Mouse (Mus musculus) stomach, postnatal 0 days (tissue): ENCODE results near the gene Slc35f1. TPM values are rescaled to one million over a fixed set of nuclear protein-coding genes. Genes with fewer than 3 reads are reported as not detected.

Source experiments
- ATAC-seq: fragments of 200-750 bp; cut with Nextera tagmentation; 2 replicates; pipeline ENCODE4 v1.8.0; 2017; ENCODE audit not compliant: low FRiP score, low TSS enrichment
- DNase-seq: peaks from one replicate; pipeline ENCODE4 v3.0.0-alpha.2; 2016; ENCODE audit warnings: low spot score
- H3K27ac ChIP-seq: fragments of 300-500 bp; sonication (generic); replicated peaks from 2 replicates; pipeline ENCODE4 v1.5.1; 2014; ENCODE audit warnings: mild to moderate bottlenecking, control low read depth
- H3K27me3 ChIP-seq: fragments of 300-500 bp; sonication (generic); 2 replicates; pipeline ENCODE4 v1.6.1; 2014; ENCODE audit warnings: low read length; ENCODE audit not compliant: control insufficient read depth, insufficient read depth
- H3K36me3 ChIP-seq: fragments of 300-500 bp; sonication (generic); 2 replicates; pipeline ENCODE4 v1.6.1; 2014; ENCODE audit warnings: low read length, mixed read lengths; ENCODE audit not compliant: control insufficient read depth, insufficient read depth
- H3K4me1 ChIP-seq: fragments of 300-500 bp; sonication (generic); replicated peaks from 2 replicates; pipeline ENCODE4 v1.6.1; 2014; ENCODE audit warnings: antibody characterized with exemption; ENCODE audit not compliant: control insufficient read depth, insufficient read depth
- H3K4me2 ChIP-seq: fragments of 300-500 bp; sonication (generic); replicated peaks from 2 replicates; pipeline ENCODE4 v1.6.1; 2014; ENCODE audit warnings: low read depth, mild to moderate bottlenecking, control low read depth, moderate library complexity
- H3K4me3 ChIP-seq: fragments of 300-500 bp; sonication (generic); 2 replicates; pipeline ENCODE4 v1.5.1; 2014; ENCODE audit warnings: low read depth, low read length, control low read depth
- H3K9ac ChIP-seq: fragments of 300-500 bp; sonication (generic); 2 replicates; pipeline ENCODE4 v1.6.1; 2014; ENCODE audit warnings: mild to moderate bottlenecking, low read length, control low read depth, mixed read lengths
- H3K9me3 ChIP-seq: fragments of 300-500 bp; sonication (generic); 2 replicates; pipeline ENCODE4 v1.6.1; 2016; ENCODE audit warnings: low read length; ENCODE audit not compliant: control insufficient read depth
- CTCF ChIP-seq: IDR thresholded peaks from 2 replicates; pipeline ENCODE4 v1.5.1; 2016; ENCODE audit warnings: antibody characterized with exemption, low read depth, mild to moderate bottlenecking, moderate library complexity
- EP300 ChIP-seq: optimal IDR thresholded peaks from 2 replicates; pipeline ENCODE3; 2016; ENCODE audit warnings: antibody characterized with exemption
- WGBS: fragments of 180-500 bp; shearing (Covaris S2); extraction: QIAGEN DNeasy Blood & Tissue Kit; methylation state at CpG from one replicate; pipeline ENCODE4 v1.1.7; 2014; 5-methylcytosine and 5-hydroxymethylcytosine counted together
- polyA plus RNA-seq: library from polyadenylated mRNA; unstranded; fragments of >200 nt; fragmentation: Nextera tagmentation; extraction: Ambion mirVana; gene quantifications from 2 replicates; pipeline ENCODE4 v1.2.1, GENCODE M21; 2015

Gene Slc35f1
- polyA plus RNA-seq, 1 experiment from 2014 or later, result 0.99 TPM

GRCm38 (mm10) chr10:53096446-53096845 is 406.1 kb downstream of the Slc35f1 start:
- Histone ChIP-seq H3K27ac (no peak overlapping the region), H3K27me3 (no peaks in the 10 kb centered on the region), H3K4me2 (no peak overlapping the region), H3K9ac (no peak overlapping the region), H3K36me3 (no peaks in the 10 kb centered on the region), H3K9me3 (no peaks in the 10 kb centered on the region), H3K4me1 (no peaks in the 10 kb centered on the region), H3K4me3 (no peak overlapping the region)
- 46% methylated on average over 3 of the region's 3 CpGs for WGBS
- ATAC-seq (no peak), DNase-seq (no peak)
- no peak for TF ChIP-seq EP300
- no peak for TF ChIP-seq CTCF

GRCm38 (mm10) chr10:53100881-53101280 is 410.5 kb downstream of the Slc35f1 start:
- H3K27me3 ChIP-seq, result no peaks in the 10 kb centered on the region
- H3K4me1 ChIP-seq, result no peaks in the 10 kb centered on the region
- DNase-seq (no peak), ATAC-seq (no peak)
- 49% methylated on average over 3 of the region's 3 CpGs for WGBS
- no peaks in the 10 kb centered on the region for H3K36me3 ChIP-seq
- no peak overlapping the region for H3K4me3 ChIP-seq
- H3K9me3 ChIP-seq, result no peaks in the 10 kb centered on the region
- no peak for TF ChIP-seq EP300
- TF ChIP-seq CTCF, result no peak
- H3K9ac ChIP-seq, result no peak overlapping the region
- H3K4me2 ChIP-seq, result no peak overlapping the region
- H3K27ac ChIP-seq, result no peak overlapping the region

DNA sequence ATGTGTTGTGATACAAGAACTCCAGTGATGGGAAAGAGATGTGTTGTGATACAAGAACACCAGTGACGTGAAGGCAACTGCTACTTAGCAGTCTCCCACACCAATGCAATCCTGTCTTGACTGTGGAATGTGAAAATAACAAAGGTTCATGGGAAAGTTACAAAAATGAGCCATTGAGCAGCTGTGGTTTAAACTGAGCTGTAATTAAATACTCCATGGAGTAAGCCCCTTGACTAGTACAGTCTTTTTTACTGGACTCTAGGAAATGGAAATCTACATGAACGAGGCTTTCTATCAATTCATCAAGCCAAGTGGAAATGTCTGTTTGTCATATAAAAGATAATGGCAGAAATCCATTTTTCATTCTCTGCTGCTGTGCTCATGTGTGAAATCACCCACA is 411.1 kb downstream of the Slc35f1 start:
- Histone ChIP-seq H3K4me2 (no peak overlapping the region), H3K27me3 (no peaks in the 10 kb centered on the region), H3K9me3 (no peaks in the 10 kb centered on the region), H3K27ac (no peak overlapping the region), H3K4me1 (no peaks in the 10 kb centered on the region), H3K9ac (no peak overlapping the region), H3K36me3 (no peaks in the 10 kb centered on the region), H3K4me3 (no peak overlapping the region)
- WGBS, result 61% methylated on average over 2 of the region's 2 CpGs
- no peak for TF ChIP-seq CTCF
- TF ChIP-seq EP300, result no peak
- DNase-seq (no peak), ATAC-seq (no peak)

- TF ChIP-seq EP300 (no peak), CTCF (no peak)
- H3K9me3 ChIP-seq, result no peaks in the 10 kb centered on the region
- H3K36me3 ChIP-seq, result no peaks in the 10 kb centered on the region
- no peak overlapping the region for H3K9ac ChIP-seq
- 77% methylated on average over 2 of the region's 2 CpGs for WGBS
- no peaks in the 10 kb centered on the region for H3K4me1 ChIP-seq
- H3K27me3 ChIP-seq, result no peaks in the 10 kb centered on the region
- ATAC-seq (no peak), DNase-seq (no peak)
- no peak overlapping the region for H3K4me2 ChIP-seq
- no peak overlapping the region for H3K27ac ChIP-seq
- no peak overlapping the region for H3K4me3 ChIP-seq
These were observed 412.1 kb downstream of the Slc35f1 start for GRCm38 (mm10) chr10:53102423-53102822.

DNA sequence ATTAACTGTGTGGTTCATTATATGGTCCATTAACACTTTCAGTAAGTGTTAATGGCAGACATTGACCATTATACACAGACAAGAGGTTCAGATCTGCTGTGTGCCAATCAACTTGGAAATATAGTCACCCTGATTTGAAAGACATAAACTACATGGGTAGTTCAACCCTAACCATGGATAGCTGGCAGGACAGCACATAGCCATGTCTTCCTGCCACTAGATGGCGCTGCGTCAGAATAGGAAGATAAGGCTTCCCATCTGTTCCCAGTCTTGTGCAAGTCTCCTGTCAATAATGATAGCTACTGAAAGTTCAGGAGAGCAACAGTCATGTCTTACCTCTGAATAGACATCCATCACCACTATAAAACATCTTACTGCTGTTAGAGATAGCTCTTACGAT is 424.7 kb downstream of the Slc35f1 start:
- H3K27ac ChIP-seq, result no peak overlapping the region
- H3K4me2 ChIP-seq, result no peak overlapping the region
- TF ChIP-seq CTCF (peak; percentile 80), EP300 (no peak)
- H3K4me1 ChIP-seq, result no peaks in the 10 kb centered on the region
- no peak overlapping the region for H3K9ac ChIP-seq
- no peaks in the 10 kb centered on the region for H3K36me3 ChIP-seq
- H3K4me3 ChIP-seq, result no peak overlapping the region
- WGBS, result 28% methylated on average over 3 of the region's 3 CpGs
- DNase-seq (peak; percentile 39), ATAC-seq (no peak)
- no peaks in the 10 kb centered on the region for H3K27me3 ChIP-seq
- H3K9me3 ChIP-seq, result no peaks in the 10 kb centered on the region

DNA sequence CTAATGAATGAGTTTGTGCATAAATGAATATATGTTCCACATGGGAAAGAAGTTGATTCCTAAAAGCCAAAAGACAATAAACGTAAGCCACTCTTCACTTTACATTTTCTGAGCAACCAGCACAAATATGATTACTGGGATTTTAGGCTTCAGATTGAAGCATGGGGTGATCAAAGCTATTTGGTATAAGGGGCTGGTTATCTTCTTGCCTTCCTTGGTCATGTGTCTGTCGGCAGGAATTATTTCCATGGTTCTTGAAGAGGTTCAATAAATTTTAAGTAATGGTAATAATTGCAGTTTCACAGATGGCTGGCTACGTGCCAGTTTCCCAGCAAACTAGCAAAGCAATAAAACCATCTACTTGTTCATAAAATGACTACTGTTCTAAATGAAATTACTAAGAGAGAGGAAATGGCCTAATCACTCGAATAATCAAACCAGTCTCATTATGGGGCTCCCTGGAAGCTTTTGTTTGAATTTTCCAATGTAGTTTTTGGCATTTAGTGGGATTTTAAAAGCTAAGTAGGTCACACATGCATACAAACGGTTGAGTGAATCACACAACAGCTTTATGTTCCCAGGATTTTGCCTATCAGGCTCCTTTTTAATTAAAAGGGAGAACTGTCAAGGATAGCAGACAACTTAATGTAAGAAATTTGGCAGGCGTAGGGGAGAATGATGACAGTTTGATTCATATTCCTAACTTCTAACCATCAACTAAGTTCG is 425.5 kb downstream of the Slc35f1 start:
- Histone ChIP-seq H3K27me3 (no peaks in the 10 kb centered on the region), H3K9ac (no peak overlapping the region), H3K9me3 (no peaks in the 10 kb centered on the region), H3K36me3 (no peaks in the 10 kb centered on the region), H3K4me2 (no peak overlapping the region), H3K4me1 (no peaks in the 10 kb centered on the region), H3K27ac (no peak overlapping the region), H3K4me3 (no peak overlapping the region)
- WGBS, result 62% methylated on average over 7 of the region's 7 CpGs
- DNase-seq (no peak), ATAC-seq (no peak)
- TF ChIP-seq EP300, result no peak
- TF ChIP-seq CTCF, result no peak
